Mouse (Mus musculus): ENCODE data around the gene Apex1.
"Not testable (repeated sequence)": the region's sequence is repeated elsewhere in the genome, so short reads cannot be mapped to it uniquely, and the experiment has no call there.

Gene Apex1

DNA sequence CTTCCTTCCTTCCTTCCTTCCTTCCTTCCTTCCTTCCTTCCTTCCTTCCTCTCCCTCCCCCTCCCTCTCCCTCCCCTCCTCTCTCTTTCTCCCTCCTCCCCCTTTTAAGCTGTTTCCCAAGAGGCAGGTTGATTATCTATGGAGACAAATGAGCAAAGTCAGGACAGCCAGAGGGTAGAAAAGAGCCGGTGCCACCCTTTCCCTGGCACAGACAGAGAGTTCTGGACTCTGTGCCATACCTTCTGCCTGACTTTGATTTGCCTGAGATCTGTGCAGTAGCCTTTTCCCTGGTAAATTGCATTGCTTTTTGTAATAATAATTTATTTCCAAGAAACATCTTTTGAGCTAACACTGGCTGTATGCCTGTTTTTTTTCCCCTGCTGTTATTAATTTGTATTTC lies 44.3 kb downstream of the Apex1 start:
- no peak for DNase-seq (ENCODE audit: extremely low read depth, low read depth)

DNA sequence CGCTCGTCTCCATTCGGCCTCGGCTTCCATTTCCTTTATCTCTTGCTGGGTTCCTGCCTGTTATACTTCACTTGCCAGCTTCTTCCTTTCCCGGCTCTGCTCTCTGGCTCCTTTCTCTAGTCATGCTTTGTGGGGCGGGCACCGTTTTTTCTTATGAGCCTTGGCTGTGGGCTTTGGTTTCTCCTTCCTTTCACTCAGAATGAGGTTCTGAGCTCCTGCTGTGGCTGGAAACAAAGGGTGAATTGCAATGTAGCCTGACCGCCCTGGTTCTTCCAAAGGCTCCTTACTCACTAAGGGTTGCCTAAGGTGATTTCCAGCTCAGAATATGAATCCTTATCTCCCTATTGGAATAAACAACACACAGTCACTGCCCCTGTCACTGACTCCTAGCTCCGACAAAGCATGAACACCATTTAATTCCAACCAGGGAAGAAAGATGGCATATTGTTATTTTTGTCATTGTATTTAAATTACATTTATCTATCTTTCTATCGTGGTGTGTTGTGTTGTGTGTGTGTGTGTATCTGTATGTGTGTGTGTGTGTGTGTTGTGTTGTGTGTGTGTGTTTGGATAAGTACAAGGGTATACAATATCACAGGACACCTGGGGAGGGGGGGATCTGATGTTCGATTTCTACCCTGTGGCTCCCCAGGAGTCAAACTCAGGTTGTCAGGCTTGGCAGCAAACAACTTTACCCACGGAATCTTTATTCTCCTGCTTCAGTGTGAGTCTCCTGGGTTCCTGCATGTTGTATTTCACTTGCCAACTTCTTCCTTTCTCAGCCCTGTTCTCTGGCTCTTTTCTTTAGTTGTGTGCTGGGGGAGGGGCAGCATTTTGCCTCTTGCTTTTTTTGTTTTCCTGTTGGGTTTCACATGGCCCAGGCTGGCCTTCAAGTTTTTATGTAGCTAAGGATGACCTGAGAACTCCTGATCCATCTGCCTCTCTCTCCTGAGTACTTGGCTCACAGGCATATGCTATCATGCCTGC lies 45.1 kb downstream of the Apex1 start:
- DNase-seq (ENCODE audit: extremely low read depth, low read depth) = no peak

DNA sequence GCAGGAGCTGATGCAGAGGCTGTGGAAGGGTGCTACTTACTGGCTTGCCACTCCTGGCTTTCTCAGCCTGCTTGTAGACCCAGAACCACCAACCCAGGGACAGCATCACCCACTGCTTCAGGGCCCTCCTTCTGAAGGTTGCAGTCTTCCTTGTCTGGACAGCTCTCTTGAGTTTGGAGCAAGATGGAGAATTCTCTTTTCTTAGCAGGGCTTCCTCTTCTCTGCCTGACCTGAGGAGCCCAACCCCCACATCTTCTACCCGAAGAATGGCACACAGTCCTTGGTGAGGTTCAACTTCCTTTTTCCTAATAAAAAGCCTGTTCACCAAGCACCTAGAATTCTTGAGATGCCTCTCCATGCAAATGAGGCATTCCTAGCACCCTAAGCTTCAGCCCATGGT lies 46.1 kb downstream of the Apex1 start:
- DNase-seq (ENCODE audit: extremely low read depth, low read depth) = peak; percentile 25

DNA sequence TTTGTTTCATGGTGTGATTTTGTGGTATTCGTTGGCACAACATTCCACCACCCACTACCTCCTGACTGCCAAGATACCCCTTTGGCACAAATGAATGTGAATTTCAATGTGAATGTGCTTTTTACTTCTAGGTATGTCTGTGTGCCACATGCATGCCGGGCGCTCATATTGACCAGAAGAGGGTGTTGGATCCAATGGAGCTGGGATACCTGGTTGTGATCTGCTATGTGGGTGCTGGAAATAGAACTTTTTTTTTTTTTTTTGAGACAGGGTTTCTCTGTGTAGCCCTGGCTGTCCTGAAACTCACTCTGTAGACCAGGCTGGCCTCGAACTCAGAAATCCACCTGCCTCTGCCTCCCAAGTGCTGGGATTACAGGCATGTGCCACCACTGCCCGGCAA lies 48.3 kb downstream of the Apex1 start:
- DNase-seq (ENCODE audit: extremely low read depth, low read depth) = not testable (repeated sequence)

DNA sequence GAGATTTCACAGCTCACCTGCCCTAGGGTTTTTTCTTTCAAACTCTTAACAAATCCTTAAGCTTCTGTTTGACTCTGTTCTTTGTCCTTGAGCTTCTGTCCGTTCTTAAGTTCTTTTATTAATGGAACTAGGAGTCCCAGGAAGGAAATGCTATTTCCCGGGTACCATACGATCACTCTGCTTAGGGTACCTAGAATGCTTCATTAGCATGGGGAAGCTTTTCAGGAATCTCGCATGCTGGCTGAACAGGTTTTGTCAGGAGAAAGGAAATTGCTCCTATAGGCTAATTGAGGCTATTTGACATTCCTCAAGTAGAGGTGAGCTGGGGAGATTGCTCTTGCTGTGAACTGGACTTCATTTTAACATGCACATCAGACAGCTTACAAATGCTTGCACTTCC lies 48.9 kb downstream of the Apex1 start:
- no peak for DNase-seq (ENCODE audit: extremely low read depth, low read depth)

DNA sequence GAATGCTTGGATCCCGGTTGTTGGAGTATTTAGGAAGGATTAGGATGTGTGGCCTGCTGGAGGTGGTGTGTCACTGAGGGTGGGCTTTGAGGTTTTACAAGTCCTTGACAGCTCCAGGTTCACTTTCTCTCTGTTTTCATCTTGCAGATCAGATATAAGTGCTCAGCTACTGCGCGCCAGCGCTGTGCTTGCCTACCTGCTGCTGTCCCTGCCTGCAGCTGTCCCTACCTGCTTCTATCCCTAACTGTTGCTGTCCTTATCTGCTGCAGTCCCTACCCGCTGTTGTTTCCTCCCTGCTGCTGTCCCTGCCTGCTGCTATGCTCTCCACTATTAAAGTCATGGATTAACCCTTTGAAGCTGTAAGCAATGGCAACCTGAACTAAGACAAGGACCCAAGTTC lies 50.2 kb downstream of the Apex1 start:
- DNase-seq (ENCODE audit: extremely low read depth, low read depth) = no peak

DNA sequence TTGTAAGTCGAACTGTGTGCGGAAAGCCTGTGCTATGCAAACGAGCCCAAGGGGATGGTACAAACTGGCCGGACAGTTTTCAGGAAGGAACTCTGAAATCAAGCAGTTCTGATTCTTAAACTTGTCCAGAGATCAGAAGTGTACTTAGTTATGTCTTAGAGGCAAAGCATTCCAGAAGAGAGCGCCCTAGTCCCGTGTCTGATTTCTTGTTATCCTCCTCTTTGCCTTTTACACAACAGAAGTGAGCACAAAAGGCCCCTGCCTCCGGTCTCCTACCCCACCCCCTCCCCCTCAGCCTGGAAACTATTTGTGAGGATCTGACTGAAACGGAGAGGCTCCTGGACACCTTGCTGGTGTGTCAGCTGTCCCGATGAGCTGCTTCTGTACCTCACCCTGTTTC lies 51.9 kb downstream of the Apex1 start:
- DNase-seq (ENCODE audit: extremely low read depth, low read depth) = no peak
